Mouse (Mus musculus): Measurements from ENCODE around the gene Pla2g1b.
"Not testable (repeated sequence)": the region's sequence is repeated elsewhere in the genome, so short reads cannot be mapped to it uniquely, and the experiment has no call there.

Pla2g1b gene

GRCm38 (mm10) chr5:115505617-115506016 lies 39.6 kb downstream of the Pla2g1b start:
- DNase-seq (ENCODE audit: low spot score in 2 of 2): not testable (repeated sequence)

DNA sequence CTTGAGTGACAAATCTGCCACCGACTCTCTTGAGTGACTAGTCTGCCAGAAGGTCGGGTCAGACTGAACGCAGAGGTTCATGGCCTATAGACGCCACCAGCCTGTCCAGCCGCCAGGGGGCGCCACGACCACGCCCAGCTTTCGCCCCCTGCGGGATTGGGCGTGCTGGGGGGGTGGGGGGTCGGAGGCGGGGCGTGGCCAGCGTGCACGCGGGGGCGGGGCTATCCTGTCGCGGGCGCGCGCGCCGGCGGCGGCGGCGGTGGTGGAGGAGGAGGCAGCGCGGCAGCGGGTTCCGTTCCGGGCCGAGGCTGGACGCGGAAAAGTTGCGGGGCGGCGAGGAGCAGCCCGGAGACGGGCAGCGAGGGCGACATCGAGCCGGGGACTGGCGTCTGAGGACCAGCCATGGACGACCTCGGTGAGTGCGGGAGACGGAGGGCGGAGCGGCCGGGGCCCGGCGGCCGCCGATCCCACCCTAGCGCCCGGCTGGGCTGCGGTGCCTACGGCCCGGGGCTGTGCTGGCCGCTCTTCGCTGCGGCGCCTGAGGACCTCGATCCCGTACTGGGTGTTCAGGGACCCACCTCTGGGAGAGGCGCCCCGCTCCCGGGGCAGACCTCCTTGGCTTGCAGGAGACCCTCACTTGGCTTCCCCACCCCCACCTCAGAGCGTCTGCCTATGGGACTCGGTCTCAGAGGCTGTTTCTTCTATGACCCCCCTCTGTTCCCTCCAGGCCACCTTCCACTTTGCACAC lies 40.6 kb downstream of the Pla2g1b start, which contains the start of gene Pxn:
TSS of gene Pxn (plus strand) at position 223 of the 748 bp plus-strand sequence.
- DNase-seq (ENCODE audit: low spot score in 2 of 2): peak; percentile 94 to 98

GRCm38 (mm10) chr5:115507267-115507980 lies 41.4 kb downstream of the Pla2g1b start:
- no peak for DNase-seq (ENCODE audit: low spot score in 2 of 2)

DNA sequence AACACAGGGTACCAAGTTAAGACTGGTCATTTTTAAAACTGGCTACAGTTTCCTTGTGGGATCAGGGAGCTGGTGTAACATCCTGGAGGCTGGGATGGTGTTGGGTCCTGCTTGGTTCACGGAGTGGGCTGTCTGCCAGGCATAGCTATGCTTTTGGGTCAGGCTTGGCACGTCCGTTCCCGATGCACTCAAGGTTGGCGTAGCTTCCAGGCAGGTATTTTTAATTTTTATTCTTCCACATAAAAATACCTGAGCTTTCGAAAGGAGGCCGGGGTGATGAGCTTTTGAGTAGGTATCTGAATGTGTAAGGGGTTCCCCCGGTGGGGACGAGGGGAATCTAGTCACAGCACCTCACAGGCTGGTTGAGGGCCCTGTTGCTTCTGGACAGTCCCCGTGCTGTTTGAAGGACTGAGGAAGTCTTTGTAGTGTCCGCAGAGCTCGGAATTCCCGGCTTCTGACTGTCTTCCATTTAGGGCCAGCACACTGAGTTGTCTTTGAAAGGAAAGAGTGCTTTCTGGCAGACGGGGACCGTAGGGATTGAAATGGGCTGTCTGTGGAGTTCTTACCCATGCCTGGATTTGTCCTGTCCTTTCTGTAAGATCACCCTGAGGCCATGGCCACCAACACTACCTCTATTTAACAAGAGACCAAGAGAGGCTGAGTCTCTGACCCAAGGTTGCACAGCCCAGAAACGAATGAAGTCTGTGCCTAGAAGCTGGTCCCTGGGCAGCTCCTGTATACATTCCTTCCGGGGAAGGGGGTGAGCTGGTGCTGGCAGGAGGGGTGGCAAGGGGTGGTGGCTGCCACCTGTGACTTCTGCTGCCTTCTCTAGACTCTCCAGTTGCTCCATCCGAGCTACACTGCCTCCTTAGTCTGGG lies 42.2 kb downstream of the Pla2g1b start:
- DNase-seq (ENCODE audit: low spot score in 2 of 2): no peak

GRCm38 (mm10) chr5:115508859-115509147 lies 42.7 kb downstream of the Pla2g1b start:
- DNase-seq (ENCODE audit: low spot score in 2 of 2): no peak

- no peak for DNase-seq (ENCODE audit: low spot score in 2 of 2)
Observed at GRCm38 (mm10) chr5:115509321-115509761, 43.3 kb downstream of the Pla2g1b start.

- DNase-seq (ENCODE audit: low spot score in 2 of 2): no peak
Observed at GRCm38 (mm10) chr5:115509790-115510689, 44.0 kb downstream of the Pla2g1b start.

GRCm38 (mm10) chr5:115512375-115512774 lies 46.3 kb downstream of the Pla2g1b start:
- no peak for DNase-seq (ENCODE audit: low spot score in 2 of 2)

- DNase-seq (ENCODE audit: low spot score in 2 of 2): no peak
Observed at GRCm38 (mm10) chr5:115513246-115513645, 47.2 kb downstream of the Pla2g1b start.

- DNase-seq (ENCODE audit: low spot score in 2 of 2): no peak
Observed at GRCm38 (mm10) chr5:115513721-115514120, 47.7 kb downstream of the Pla2g1b start.

DNA sequence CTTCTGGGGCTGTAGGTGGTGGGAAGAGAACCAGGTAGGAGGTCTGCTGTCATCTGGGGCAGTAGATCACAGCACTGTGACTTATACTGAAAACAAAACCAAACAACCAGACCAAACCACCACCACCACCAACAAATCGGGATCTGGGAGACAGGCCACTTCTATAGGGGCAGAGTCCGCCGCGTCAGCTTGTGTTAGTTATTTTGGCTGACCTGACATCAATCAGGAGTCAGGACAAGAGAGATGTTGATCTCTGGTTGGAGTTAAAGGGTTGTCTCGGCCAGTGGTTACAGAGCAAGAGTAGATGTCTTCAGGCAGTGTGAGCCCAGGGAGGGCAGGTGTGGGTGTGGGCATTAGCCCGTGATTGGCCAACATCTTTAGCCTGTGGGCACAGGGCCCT lies 48.3 kb downstream of the Pla2g1b start:
- no peak for DNase-seq (ENCODE audit: low spot score in 2 of 2)

DNA sequence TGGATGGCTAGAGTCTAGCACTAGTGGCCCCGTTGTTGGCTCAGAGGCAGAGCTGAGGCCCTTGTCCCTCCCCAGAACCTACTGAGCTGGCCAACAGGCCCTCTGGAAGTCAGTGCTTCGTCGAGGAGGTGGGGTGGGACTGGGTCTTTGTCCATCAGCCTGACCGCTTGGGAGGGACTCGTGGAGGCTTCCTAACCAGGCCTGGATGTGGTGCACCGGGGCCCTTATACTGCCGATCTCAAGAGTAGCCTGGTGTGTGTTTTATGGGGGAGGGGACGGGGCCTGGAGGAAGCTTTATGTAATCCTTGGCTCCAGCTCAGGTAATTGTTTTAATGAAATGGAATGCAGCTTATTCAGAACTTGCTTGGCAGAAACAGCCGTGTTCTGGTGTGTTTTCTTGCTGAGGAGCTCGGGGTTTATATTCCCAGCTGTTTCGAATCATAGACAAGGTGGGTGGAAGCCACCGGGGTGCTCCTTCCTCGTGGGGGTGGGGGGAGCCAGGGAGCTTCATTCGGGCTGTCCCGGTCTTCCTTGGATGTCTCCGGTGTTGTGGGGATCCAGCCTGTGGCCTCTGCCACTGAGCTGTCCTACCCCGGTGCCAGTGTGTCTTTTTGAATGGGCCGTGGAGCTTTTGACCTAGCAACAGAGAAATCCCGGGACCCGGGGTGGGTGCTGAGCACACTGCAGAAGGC lies 49.0 kb downstream of the Pla2g1b start:
- DNase-seq (ENCODE audit: low spot score in 2 of 2): no peak

- no peak for DNase-seq (ENCODE audit: low spot score in 2 of 2)
Observed at GRCm38 (mm10) chr5:115516081-115516907, 50.2 kb downstream of the Pla2g1b start.

GRCm38 (mm10) chr5:115516908-115517307 lies 50.8 kb downstream of the Pla2g1b start:
- no peak for DNase-seq (ENCODE audit: low spot score in 2 of 2)

DNA sequence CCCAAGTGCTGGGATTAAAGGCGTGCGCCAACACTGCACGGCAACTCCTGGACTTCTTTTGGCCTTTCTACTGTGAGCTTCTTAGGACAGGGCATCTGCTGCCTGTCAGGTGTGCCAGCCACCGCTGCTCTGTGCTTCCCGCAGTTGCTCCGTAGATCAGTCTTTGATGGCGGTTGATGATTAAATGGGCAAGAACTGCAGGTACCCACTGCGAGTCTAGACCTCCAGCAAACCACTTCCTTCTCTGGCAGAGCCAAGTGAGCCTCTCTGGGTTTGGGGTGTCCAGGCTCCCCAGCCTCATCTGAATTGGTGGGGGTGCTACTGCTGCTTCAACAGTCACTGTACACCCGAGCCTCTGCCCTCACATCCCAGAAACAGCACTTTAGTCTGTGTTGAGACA lies 51.4 kb downstream of the Pla2g1b start:
- DNase-seq (ENCODE audit: low spot score in 2 of 2): no peak

DNA sequence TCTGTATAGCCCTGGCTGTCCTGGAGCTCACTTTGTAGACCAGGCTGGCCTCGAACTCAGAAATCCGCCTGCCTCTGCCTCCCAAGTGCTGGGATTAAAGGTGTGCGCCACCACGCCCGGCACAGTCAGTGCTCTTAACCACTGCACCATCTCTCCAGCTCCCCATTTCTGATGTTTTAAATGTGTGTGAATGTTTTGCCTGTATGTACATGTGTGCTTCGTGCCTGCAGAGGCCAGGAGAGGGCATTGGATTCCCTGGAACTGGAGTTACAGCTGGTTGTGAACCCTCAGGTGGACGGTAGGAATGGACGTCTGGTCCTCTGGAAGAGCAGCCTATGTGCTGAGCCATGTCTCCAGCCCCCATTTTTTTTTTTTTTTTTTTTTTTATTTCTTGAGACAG lies 52.2 kb downstream of the Pla2g1b start:
- DNase-seq (ENCODE audit: low spot score in 2 of 2): not testable (repeated sequence)

DNA sequence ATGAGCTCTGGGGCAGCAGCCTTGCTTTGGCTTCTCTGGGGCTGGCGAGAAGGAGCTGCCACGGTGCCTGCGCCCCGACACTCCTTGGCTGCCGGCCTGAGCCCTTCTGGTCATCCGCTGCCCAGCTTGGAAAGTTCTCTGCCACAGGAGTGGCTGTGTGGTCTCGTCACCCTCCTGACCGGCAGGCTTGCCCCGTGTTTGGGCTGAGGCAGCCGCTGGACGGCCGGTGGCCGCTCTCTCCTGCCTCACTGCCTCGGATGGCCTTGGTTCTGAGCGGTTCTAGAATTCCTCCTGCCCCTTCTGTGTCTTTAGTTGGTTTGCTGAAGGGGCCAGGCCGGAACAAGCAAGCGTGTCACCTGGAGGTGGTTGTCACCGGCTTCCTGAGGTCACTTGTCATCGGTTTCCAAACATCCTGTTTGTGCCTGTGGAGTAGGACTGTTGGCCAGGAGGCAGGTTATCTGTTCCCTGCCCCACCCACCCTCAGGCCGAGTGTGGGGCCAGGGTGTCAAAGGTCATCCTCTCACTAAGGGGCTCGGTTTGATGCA lies 54.3 kb downstream of the Pla2g1b start:
- no peak for DNase-seq (ENCODE audit: low spot score in 2 of 2)

GRCm38 (mm10) chr5:115521553-115522461 lies 55.7 kb downstream of the Pla2g1b start:
- DNase-seq (ENCODE audit: low spot score in 2 of 2): no peak

All from cerebellum, postnatal 4 days (tissue).